9 mouse cellular contexts compared by ENCODE assay signal in the genomic region with DNA sequence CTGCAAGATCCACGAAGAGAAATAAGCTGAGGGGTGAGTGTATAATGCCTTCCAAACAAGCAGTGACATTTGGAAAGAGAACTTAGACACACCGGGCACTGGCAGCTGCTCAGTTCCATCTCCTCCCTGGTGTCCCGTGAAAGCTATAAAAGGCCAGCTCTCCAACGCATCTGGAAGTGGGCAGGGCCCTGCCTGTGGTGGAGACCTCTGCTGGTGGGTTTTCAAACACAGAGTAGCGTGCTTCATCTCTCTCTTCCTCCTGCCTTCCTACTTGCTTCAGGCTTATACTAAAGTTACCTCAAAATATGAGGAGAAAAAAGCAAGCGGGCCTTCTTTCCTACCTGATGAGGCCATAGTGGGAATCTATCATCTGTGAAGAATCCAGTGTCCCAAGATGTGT.
DNase-seq lines count a peak whose midpoint lies in the region; ATAC-seq and TF ChIP-seq lines count a peak whose summit lies in the region.
"Had no signal": no experiment of that assay in that cellular context is flagged by ENCODE, and none has a peak within 500 bp of the region (broad histone marks: within the 10 kb centered on the region; RNA-seq: fewer than 3 reads in every experiment).

No protein-coding gene starts in this region.

- no peak overlapping the region for H3K27ac ChIP-seq in bone marrow macrophage, adult 2 months (ENCODE audit: insufficient read depth, low read depth, low read length)
- H3K27ac ChIP-seq in forebrain, embryonic 15.5 days (replicated peaks), result no peak overlapping the region
- H3K27ac ChIP-seq: midbrain, embryonic 12.5 days had no signal

- H3K4me3 ChIP-seq in bone marrow macrophage, adult 2 months (ENCODE audit: insufficient read depth, low read length), result no peak overlapping the region
- no peak overlapping the region for H3K4me3 ChIP-seq in forebrain, embryonic 15.5 days
- H3K4me3 ChIP-seq: midbrain, embryonic 12.5 days had no signal

- peak; percentile 24 for DNase-seq in ovary, postnatal 36 days (ENCODE audit: low spot score)
- DNase-seq in ovary, adult 18-20 months (ENCODE audit: low spot score), result no peak
- DNase-seq in gastrocnemius, postnatal 4 days (ENCODE audit: low spot score in 2 of 2), result peak; percentile 40 to 52
- peak; percentile 17 to 68 for DNase-seq in kidney, postnatal 36 days
- DNase-seq in cerebellum, postnatal 4 days (ENCODE audit: low spot score in 2 of 2), result no peak
- no peak for DNase-seq in layer of hippocampus, postnatal 36 days

- TF ChIP-seq CTCF in bone marrow macrophage, adult 2 months (IDR thresholded peaks at IDR 0.05; ENCODE audit: low read depth, low read length), result peak; percentile 33; the same call in 1 of the 2 replicates

- ATAC-seq in forebrain, embryonic 15.5 days (replicated peaks), result no peak

- H3K9me3 ChIP-seq in forebrain, embryonic 15.5 days, result no peaks in the 10 kb centered on the region
- H3K9me3 ChIP-seq: midbrain, embryonic 12.5 days had no signal

- no peaks in the 10 kb centered on the region for H3K27me3 ChIP-seq in forebrain, embryonic 15.5 days
- H3K27me3 ChIP-seq: midbrain, embryonic 12.5 days had no signal

- TF ChIP-seq POLR2A in bone marrow macrophage, adult 2 months (IDR thresholded peaks at IDR 0.05; ENCODE audit: borderline replicate concordance, low read depth, low read length), result no peak

- H3K9ac ChIP-seq in forebrain, embryonic 15.5 days (replicated peaks), result no peak overlapping the region
- H3K9ac ChIP-seq: midbrain, embryonic 12.5 days had no signal

- 45% methylated on average over 6 of the region's 6 CpGs for WGBS in forebrain, embryonic 15.5 days

- H3K4me2 ChIP-seq in forebrain, embryonic 15.5 days (replicated peaks), result no peak overlapping the region
- H3K4me2 ChIP-seq: midbrain, embryonic 12.5 days had no signal

- H3K36me3 ChIP-seq in forebrain, embryonic 15.5 days, result no peaks in the 10 kb centered on the region
- H3K36me3 ChIP-seq: midbrain, embryonic 12.5 days had no signal

- no peaks in the 10 kb centered on the region for H3K4me1 ChIP-seq in bone marrow macrophage, adult 2 months (ENCODE audit: control insufficient read depth, insufficient read depth, low read length)
- no peaks in the 10 kb centered on the region for H3K4me1 ChIP-seq in forebrain, embryonic 15.5 days
- H3K4me1 ChIP-seq: midbrain, embryonic 12.5 days had no signal

Comparison
In these comparisons a context has a peak if more than half of its experiments do, and no peak if none do; other contexts are left out.
1. DNase-seq: peak in ovary, postnatal 36 days (single experiment), gastrocnemius, postnatal 4 days (2 of 2) and kidney, postnatal 36 days (2 of 2); none in ovary, adult 18-20 months (single experiment), cerebellum, postnatal 4 days (0 of 2) and layer of hippocampus, postnatal 36 days (0 of 2).